Mouse (Mus musculus) testis, postnatal 14 days (tissue): ENCODE measurements around the gene Misp.

Experiments used
- DNase-seq: peaks from one replicate; pipeline ENCODE4 v3.0.0; 2021; ENCODE audit warnings: low spot score

The Misp gene

DNA sequence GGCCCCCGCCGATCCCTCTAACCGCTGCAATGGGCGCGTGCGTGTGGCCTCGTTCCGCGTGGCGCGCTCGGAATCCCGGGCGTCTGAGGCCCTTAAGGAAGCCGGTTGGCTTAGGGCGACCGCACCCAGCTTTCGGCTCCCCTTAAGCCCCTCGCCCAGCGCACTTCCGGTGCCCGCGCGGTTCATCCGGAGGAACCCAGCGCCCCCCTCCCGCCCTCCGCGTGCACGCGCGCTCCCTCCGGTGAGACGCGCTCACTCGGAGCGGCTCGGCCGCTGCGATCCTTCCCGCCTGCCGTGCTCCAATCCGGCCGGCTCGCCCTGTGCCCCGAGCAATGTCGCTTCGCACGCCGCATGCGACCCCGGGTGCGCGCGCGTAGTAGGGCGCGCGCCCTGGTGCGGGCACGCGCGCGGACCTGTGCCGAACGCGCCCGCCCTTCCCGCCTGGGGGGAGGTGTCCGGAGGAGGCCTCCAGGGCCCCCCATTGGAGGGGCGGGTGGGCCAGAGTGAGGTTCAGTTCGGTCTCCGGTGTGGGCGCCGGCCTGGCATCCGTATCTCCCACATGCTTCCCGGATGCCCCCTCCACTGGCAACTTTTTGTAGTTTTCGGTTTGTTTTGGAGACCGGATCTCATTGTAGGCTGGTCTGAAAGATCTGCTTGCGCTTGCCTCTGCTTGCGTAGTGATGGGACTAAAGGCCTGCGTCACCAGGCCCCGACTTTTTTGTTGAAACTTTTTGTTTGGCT lies 34.2 kb downstream of the Misp start:
- DNase-seq = peak; percentile 88

DNA sequence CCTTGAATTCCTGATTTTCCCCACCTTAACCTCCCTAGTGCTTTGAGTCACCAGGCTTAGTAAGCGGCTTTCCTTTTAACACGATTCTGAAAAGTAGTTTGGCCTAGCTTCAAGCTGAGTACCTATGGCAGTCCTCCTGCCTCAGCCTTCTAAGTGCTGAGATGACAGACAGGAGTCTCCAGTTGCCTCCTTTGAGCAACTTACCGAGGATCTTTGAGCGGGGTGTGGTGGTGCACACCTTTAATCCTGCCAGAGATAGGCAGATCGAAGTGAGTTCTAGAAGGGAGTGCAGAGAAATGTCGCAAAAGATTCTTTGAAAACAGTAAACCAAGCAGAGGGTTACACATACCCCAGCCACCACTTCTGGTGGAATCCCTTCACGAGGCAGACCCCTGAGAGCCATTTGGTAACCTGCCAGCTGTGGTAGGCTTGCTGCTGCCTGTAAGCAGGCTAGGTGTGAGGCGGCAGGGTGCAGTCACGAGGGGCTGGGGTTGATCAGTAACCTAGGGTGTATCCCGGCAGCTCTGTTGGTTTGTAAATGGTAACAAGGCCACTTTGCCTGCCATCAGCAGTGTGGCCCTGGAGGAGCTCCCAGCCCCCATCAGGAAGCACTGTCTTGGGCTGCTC lies 34.9 kb downstream of the Misp start:
- DNase-seq = no peak

DNA sequence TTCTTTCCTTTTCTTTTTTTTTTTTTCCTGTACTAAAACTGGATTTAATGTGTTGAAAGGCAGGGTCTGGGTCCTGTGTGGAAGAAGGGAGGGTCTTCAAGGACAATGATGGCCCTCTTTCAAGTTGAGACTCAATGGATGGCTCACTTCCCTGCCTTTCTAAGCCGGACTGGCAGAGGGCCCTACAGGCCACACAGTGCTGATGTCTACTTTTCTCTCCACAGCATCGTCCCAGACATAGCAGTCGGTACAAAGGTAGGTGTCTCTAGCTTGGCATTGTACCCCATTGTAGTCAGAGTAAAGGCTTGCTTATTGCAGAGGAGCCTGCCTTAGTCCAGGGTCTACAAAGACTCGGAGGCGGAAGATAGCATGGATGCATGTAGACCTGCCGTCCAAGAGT lies 35.5 kb downstream of the Misp start:
- DNase-seq = no peak

DNA sequence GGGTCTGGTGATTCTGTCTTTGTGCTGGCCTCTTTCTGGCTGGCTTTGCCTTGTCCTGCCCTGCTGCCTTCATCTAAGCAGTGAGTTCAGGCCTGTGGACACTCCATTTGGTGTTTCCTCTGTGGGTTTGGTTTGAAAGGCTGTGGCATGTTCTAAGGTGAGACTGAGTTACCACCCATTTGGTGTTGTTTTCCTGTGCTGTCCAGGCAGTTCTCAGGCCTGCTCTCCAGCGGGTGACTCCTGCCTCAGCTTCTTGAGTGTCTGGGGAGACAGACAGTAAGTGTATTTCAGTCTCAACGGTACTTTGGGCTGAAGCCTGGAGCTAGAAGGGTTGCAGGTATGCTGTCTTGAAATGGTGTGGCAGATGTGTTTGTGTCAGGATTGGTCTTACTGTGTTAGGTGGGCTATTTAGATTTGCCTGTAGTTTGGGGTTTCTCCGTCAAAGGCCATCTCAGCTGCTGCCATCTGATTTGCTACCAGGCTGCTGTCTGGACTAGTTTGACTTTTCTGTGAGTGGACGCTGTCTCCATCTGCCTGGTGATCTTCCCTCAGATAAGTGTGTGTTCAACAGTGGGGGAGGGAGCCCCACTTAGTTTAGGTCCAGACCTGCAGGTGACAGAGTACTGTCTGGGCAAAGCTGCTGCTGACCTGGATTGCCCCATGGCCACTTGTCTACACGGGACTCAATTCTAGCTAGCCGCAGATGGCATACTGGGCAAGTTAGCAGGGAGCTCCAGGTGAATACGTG lies 36.1 kb downstream of the Misp start:
- DNase-seq = no peak

DNA sequence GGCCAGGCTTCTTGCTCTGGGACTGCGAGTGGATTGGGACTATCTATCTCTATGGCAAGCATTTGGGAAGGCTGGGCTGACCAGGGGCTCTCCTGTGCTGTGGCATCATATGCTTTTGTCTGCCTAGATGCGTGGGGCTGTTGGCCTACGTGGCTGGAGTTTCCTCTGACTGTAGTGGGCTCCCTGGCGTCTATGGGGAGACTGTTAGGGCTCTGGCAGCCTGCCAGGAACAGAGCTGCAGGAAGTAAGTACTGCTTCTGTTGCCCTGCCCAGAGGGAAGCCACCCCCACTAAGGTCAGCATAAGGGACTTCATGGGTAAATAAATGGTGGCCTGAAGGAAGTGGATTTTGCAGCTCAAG lies 36.6 kb downstream of the Misp start:
- DNase-seq = no peak

DNA sequence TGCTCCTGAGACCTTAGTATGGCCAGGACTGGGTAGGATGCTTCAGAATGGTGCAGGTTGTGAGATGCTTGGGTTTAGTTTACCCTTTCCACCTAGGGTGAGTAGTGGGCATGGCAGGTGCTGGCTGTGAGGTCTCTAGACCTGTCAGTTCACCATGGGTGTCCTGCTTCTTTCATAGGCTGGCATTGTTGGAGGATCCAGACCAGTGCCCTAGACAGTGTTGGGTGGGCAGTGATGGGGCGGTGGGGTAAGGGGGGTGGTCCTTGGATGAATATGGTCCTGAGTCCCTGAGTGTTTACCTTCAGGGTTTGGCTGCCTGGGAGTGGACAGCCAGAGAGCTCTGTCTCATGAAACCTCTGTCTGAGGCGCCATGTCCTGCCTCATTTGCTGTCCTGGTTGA lies 37.1 kb downstream of the Misp start:
- no peak for DNase-seq

DNA sequence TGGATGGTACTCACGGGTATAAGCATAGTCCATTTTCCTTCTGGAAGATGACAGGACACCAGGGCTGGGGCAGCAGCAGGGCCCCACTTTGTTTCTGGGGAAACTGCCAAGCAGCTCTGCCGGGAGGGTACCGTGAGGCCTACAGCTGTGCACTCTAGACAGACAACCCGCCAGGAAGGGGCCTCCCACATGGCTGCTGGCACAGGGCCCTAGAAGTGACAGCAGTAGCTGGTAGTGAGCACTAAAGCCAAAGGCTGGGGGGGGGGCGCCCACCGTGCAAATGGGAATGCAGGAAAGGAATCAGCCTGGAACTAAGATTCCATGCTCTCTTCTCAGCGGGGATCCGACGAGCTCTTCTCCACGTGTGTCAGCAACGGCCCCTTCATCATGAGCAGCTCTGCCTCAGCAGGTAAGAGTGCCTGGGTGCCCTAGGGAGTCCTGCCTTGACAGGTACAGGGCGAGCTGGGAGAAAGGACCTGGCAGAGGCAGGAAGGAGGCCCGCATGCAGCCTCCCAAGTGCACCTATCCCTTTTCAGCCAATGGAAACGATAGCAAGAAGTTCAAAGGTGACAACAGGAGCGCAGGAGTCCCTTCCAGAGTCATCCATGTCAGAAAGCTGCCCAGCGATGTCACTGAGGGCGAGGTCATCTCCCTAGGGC lies 37.8 kb downstream of the Misp start:
- DNase-seq = no peak

DNA sequence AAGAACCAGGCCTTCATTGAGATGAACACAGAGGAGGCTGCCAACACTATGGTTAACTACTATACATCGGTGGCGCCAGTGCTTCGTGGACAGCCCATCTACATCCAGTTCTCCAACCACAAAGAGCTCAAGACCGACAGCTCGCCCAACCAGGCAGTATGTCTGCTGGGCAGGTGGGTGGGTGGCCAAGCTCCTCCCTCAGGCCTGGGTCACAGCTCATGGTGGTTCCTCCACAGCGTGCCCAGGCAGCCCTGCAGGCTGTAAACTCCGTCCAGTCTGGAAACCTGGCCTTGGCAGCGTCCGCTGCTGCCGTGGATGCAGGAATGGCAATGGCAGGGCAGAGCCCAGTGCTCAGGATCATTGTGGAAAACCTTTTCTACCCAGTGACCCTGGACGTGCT lies 38.3 kb downstream of the Misp start:
- no peak for DNase-seq

DNA sequence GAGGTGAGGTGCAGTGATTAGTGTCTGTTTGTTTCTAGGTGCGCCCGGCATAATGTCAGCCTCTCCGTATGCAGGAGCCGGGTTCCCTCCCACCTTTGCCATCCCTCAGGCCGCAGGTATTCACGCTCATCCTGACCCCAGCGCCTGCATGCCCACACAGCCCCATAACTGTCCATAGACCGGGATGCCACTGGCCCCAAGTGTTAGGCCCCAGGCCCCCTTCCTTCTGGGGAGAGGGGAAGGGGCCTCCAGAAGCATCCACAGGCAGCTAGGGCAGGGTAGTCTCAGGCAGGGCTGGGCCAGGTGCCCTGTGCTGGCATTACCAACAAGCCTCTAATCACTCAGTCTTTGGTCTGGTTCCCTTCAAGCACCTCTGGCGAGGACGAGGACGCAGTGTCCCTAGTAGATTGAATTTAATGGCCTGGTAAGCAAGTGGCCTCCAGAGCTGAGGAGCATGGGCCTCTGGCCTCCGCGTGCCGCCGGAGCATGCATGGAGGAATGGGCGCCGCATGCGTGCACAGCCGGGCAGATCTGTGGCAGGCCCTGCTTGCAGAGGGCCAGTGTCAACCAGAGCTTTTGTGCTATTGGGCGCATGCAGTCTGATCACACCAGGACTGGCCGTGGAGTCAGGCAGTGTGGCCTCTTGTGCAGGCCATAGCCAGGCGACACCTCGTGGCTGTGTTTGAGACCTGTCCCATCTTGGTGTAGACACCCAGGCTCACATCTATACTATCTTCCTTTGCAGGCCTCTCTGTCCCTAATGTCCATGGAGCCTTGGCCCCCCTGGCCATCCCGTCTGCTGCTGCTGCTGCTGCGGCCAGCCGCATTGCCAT lies 39.5 kb downstream of the Misp start:
- DNase-seq = no peak

DNA sequence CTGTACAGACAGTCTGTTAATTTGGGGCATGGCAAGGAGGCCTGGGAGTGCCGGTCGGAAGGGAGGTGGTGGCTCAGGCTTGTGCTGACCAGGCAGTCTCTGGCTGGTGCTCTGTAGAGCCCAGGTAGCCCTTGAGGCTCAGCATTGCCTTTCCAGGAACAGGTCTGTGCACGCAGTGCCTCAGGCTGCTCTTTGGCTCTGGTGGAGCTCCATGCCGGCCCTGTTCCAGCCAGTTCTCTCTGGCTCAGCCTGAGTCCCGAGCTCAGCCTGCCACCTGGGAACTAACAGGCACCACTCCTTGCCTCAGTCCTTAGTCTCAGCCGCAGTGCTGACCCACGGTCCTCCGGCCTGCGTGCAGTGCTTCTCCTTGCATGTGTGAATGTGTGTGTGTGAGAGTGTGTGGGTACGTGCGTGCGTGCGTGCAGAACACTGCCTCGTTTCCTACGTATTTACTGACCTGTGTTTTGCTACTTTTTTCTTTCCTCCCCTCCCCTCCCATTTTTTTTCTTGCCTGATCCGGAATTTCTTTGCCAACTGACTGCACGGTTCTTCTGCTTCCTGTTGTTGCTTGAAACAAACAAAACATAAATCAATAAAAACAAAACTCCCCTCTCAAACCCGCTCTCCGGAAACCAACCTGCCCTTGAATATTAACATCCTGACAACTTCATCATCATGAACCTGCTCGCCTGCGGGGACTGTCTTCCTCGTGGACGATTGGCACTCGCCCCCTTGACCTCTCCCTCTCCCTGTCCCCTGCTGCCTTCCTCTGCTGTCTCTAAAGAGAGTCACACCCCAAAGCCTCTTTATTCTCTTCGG lies 40.6 kb downstream of the Misp start:
- DNase-seq = no peak

DNA sequence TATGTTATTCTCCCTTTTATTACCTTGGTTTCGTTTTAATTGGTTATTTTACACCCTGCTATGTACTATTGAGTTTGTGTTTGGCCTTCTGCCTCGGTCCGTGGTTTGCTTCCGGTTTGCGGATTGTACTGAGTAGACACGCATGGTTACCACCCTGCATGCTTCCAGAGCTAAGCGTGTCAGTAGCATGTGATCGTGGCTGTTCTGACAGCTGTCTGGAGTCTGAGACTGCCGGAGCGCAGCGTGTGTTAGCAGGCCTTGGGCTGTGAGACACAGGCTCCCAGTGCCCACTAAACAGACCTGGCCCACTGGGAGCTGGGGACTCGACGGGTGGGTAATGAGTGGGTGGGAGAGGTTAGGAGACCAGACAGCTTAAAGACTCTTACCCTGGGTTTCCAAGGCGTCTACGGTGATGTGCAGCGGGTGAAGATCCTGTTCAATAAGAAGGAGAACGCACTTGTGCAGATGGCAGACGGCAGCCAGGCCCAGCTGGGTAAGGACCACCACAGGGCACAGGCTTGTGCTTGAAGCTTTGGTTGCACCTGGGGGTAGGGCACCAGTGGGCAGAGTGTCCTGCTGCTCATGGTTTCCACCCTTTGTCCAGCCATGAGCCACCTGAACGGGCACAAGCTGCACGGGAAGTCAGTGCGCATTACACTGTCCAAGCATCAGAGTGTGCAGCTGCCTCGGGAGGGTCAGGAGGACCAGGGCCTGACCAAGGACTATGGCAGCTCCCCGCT lies 41.4 kb downstream of the Misp start:
- no peak for DNase-seq

DNA sequence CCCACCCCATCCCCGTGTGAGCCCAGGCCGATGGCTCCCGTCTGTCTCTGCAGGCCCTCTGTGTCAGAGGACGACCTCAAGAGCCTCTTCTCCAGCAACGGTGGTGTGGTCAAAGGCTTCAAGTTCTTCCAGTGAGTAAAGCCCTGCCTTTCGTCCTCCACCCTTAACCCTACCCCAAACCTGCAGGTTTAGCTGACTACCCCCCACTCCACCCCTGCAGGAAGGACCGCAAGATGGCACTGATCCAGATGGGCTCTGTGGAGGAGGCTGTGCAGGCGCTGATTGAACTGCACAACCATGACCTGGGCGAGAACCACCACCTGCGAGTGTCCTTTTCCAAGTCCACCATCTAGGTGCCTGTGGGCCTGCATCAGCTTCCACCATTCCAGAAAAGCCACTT lies 42.1 kb downstream of the Misp start:
- DNase-seq = no peak

DNA sequence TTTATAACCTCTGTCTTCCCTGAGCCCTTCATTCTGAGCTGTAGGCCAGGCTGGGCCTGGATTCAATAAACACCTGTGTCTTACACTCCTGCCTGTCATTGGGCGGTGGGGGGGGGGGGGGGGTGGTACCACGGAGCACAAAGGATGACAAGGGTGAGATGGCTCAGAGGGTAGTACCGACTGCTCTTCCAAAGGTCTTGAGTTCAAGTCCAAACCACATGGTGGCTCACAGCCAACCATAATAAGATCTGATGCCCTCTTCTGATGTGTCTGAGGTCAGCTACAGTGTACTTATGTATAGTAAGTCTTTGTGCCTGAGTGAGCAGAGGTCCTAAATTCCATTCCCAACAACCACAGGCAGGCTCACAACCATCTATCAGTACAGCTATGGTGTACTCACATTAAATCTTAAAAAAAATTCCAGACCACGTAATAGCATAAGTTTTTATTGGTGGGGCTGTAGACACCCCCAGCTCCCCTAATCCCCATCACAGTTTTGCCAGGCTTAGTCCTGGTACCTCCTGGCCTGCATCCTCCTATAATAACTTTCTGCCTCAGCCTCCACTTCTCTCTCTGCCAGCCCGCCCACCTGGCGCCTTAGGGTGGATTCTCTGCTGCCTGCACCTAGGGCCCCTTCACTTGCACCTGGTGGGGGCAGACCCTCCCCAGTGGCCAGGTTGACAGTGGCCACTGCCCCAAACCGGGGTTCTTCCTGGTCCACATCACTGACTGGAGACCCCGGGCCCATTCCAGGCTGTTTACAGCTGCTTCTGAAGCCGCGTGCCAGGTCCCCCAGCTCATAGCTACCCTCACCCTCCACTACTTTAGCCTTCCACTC lies 43.8 kb downstream of the Misp start:
- no peak for DNase-seq

DNA sequence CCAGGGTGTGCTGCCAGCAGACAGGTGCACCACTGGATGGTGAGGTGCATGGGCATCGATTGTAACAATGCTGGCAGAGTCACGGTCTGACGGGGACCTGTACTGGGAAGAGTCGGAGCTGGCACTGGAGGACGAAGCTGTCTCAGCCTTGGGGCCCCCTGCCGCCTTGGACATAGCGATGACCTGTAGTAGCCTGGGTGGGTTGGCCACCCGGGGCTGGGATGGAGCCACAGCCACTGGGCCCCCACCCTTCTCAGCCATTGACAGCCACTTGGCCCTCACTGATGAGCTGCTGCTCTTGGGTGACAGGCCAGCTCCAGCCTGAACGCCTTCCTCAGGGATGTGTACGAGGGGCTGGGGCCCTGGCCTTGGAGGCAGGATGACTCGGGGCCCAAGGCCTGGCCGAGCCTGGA lies 44.4 kb downstream of the Misp start:
- DNase-seq = no peak

DNA sequence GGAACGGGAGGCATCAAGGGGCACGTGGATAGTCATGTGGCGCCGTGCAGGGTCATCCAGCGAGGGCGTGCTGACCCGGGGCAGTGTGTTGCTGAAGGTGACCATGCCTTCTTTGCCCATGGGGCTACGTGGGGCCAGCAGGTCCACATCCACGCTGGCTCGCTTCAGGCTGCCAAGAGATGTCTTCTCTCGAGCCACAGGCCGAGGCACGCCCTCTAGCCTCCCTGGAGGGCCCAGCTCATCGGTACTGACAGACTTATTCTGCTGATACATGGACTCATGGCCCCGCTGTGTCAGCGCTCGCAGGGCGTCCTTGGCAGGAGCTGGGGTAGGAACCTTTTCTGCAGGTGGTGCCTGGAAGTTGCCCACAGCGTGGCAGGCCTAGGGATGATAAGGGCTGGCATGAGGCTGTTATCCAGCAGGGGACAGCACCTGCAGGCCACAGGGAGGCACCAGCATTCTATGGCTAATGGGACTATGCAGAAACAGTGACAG lies 45.1 kb downstream of the Misp start:
- DNase-seq = no peak

DNA sequence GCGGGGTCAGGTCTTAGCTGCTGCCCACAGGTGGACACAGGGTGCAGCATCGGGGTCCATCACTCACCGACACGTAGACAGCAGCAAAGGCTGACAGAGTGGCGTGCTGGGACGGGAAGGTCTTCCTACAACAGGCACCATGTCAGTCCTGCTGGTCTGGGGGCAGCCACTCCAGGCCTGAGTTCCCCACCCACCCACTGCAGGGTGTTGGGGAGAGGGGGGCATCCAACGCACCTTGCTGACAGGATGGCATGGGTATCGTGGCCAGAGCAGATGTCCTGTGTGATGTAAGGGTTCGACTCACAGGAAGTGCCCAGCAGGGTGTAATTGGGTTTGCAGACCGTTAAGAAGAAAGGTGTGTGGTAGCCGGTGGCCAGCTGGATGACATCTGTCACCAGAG lies 45.8 kb downstream of the Misp start:
- no peak for DNase-seq

DNA sequence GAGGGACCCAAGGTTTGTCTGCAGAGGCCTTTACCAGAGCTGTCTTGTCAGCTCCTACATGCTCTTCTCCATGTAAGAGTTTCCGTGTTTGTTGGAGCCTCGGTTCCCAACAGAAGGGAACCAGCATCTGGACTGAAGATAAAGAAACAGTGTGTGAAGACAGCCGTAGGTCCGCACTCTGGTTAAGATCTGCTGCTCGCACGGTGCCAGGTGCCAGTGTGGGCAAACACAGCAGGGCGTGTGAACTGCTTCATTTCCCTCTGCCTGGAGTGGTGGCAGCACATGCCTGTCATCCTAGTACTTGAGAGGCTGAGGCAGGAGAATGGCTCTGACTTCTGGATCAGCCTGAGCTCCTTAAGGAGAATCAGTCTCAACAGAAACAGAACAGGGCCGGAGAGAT lies 51.1 kb downstream of the Misp start:
- no peak for DNase-seq

DNA sequence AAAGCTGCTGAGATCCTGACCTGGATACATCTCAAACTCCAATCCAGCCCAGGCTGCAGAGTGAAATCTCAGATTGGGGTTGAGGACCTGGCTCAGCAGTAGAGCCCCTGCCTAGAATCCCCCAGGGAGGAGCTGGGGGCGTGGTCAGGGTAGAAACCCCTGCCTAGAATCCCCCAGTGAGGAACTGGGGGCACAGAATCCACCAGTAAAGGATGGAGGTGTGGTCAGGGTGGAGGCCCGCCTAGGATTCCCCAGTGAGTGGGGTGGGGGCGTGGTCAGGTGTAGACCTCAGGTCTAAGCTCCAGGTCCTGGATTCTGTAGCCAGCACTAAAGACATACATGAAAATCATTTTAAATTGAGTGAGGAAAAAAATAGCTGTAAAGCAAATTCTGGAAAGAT lies 52.1 kb downstream of the Misp start:
- DNase-seq = no peak

DNA sequence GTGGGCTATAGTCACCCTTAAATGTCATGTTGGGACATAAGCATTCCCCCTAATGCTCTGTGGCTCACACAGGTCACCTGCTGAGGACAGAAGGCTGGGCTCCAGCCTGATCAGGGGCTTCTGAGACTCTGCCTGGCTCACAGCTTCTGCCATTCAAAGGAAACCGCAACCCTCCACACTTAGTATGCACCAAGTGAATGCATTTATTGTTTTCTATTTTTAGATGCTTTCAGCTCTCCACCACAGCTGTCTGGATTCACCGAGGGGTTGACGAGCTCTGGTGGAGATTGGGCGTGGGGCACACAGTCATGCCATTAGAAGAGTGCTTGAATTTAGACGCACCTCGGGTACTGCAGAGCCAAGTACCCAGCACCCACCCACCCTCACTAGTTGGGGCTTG lies 52.5 kb downstream of the Misp start:
- DNase-seq = no peak
